Mouse (Mus musculus): ENCODE data around the gene Olfr789. TPM values are rescaled to one million over a fixed set of nuclear protein-coding genes. Genes with fewer than 3 reads are reported as not detected.

Olfr789 gene
- polyA plus RNA-seq, 1 experiment from 2014 or later: not detected

Other genes with a start within 250 kb of the Olfr789 start
- not detected in 2 replicates for gene Olfr774, start 248.5 kb upstream of the Olfr789 start, polyA plus RNA-seq (2014; fragmentation: Nextera tagmentation; extraction: Ambion mirVana)
- not detected in 2 replicates for gene Olfr775, start 236.3 kb upstream of the Olfr789 start, polyA plus RNA-seq (2014; fragmentation: Nextera tagmentation; extraction: Ambion mirVana)
- gene Olfr776, start 225.6 kb upstream of the Olfr789 start, polyA plus RNA-seq (2014; fragmentation: Nextera tagmentation; extraction: Ambion mirVana): not detected in 2 replicates
- not detected in 2 replicates for gene Olfr777, start 213.3 kb upstream of the Olfr789 start, polyA plus RNA-seq (2014; fragmentation: Nextera tagmentation; extraction: Ambion mirVana)
- gene Olfr780, start 166.6 kb upstream of the Olfr789 start, polyA plus RNA-seq (2014; fragmentation: Nextera tagmentation; extraction: Ambion mirVana): not detected in 2 replicates
- not detected in 2 replicates for gene Olfr781, start 155.9 kb upstream of the Olfr789 start, polyA plus RNA-seq (2014; fragmentation: Nextera tagmentation; extraction: Ambion mirVana)
- gene Olfr782, start 135.9 kb upstream of the Olfr789 start, polyA plus RNA-seq (2014; fragmentation: Nextera tagmentation; extraction: Ambion mirVana): not detected in 2 replicates
- gene Olfr784, start 100.7 kb upstream of the Olfr789 start, polyA plus RNA-seq (2014; fragmentation: Nextera tagmentation; extraction: Ambion mirVana): 0.04 and 0.06 TPM in 2 replicates
- not detected in 2 replicates for gene Olfr785, start 79.3 kb upstream of the Olfr789 start, polyA plus RNA-seq (2014; fragmentation: Nextera tagmentation; extraction: Ambion mirVana)
- gene Olfr786, start 57.4 kb upstream of the Olfr789 start, polyA plus RNA-seq (2014; fragmentation: Nextera tagmentation; extraction: Ambion mirVana): not detected in 2 replicates
- not detected in 2 replicates for gene Olfr787, start 22.9 kb upstream of the Olfr789 start, polyA plus RNA-seq (2014; fragmentation: Nextera tagmentation; extraction: Ambion mirVana)
- not detected in 2 replicates for gene Olfr788, start 13.8 kb upstream of the Olfr789 start, polyA plus RNA-seq (2014; fragmentation: Nextera tagmentation; extraction: Ambion mirVana)
- gene Olfr790, start 13.7 kb downstream of the Olfr789 start, polyA plus RNA-seq (2014; fragmentation: Nextera tagmentation; extraction: Ambion mirVana): not detected in 2 replicates
- gene Olfr791, start 37.0 kb downstream of the Olfr789 start, polyA plus RNA-seq (2014; fragmentation: Nextera tagmentation; extraction: Ambion mirVana): not detected in 2 replicates
- not detected in 2 replicates for gene Olfr792, start 54.4 kb downstream of the Olfr789 start, polyA plus RNA-seq (2014; fragmentation: Nextera tagmentation; extraction: Ambion mirVana)
- not detected in 2 replicates for gene Olfr794, start 82.9 kb downstream of the Olfr789 start, polyA plus RNA-seq (2014; fragmentation: Nextera tagmentation; extraction: Ambion mirVana)
- gene Olfr796, start 127.8 kb downstream of the Olfr789 start, polyA plus RNA-seq (2014; fragmentation: Nextera tagmentation; extraction: Ambion mirVana): not detected in 2 replicates
- not detected in 2 replicates for gene Olfr798, start 143.2 kb downstream of the Olfr789 start, polyA plus RNA-seq (2014; fragmentation: Nextera tagmentation; extraction: Ambion mirVana)
- gene Olfr799, start 152.7 kb downstream of the Olfr789 start, polyA plus RNA-seq (2014; fragmentation: Nextera tagmentation; extraction: Ambion mirVana): not detected in 2 replicates
- gene Olfr800, start 172.9 kb downstream of the Olfr789 start, polyA plus RNA-seq (2014; fragmentation: Nextera tagmentation; extraction: Ambion mirVana): not detected in 2 replicates
- not detected in 2 replicates for gene Olfr801, start 189.1 kb downstream of the Olfr789 start, polyA plus RNA-seq (2014; fragmentation: Nextera tagmentation; extraction: Ambion mirVana)
- not detected in 2 replicates for gene Olfr802, start 203.4 kb downstream of the Olfr789 start, polyA plus RNA-seq (2014; fragmentation: Nextera tagmentation; extraction: Ambion mirVana)
- gene Olfr803, start 209.5 kb downstream of the Olfr789 start, polyA plus RNA-seq (2014; fragmentation: Nextera tagmentation; extraction: Ambion mirVana): not detected in 2 replicates
- not detected in 2 replicates for gene Olfr804, start 218.5 kb downstream of the Olfr789 start, polyA plus RNA-seq (2014; fragmentation: Nextera tagmentation; extraction: Ambion mirVana)
- not detected in 2 replicates for gene Olfr805, start 244.6 kb downstream of the Olfr789 start, polyA plus RNA-seq (2014; fragmentation: Nextera tagmentation; extraction: Ambion mirVana)

All from limb, embryonic 11.5 days (tissue).